Mouse (Mus musculus): ENCODE results near the gene Hmgb3. TPM values are rescaled to one million over a fixed set of nuclear protein-coding genes. Genes with fewer than 3 reads are reported as not detected.

The Hmgb3 gene
- polyA plus RNA-seq, 1 experiment from 2014 or later: 388 TPM

Small RNA genes within 50 kb of the gene (microRNA-seq; reads per million reads assigned to microRNA genes)
- not detected for gene Gm23945

Other genes starting within 250 kb of the Hmgb3 start
- 7.9 and 8.9 TPM in 2 replicates for gene Mtmr1, start 191.2 kb upstream of the Hmgb3 start, polyA plus RNA-seq (2015; fragmentation: Nextera tagmentation; extraction: Ambion mirVana)
- 32.7 and 33.0 TPM in 2 replicates for gene Cd99l2, start 63.1 kb upstream of the Hmgb3 start, polyA plus RNA-seq (2015; fragmentation: Nextera tagmentation; extraction: Ambion mirVana)
- 0.88 and 1.4 TPM in 2 replicates for gene Gpr50, start 107.7 kb downstream of the Hmgb3 start, polyA plus RNA-seq (2015; fragmentation: Nextera tagmentation; extraction: Ambion mirVana)